Mouse (Mus musculus): ENCODE measurements around the gene Sox15.
A peak's percentile ranks its signal among the peaks of the same experiment; 100 is the strongest.
"Not testable (repeated sequence)": the region's sequence is repeated elsewhere in the genome, so short reads cannot be mapped to it uniquely, and the experiment has no call there.

Gene Sox15

DNA sequence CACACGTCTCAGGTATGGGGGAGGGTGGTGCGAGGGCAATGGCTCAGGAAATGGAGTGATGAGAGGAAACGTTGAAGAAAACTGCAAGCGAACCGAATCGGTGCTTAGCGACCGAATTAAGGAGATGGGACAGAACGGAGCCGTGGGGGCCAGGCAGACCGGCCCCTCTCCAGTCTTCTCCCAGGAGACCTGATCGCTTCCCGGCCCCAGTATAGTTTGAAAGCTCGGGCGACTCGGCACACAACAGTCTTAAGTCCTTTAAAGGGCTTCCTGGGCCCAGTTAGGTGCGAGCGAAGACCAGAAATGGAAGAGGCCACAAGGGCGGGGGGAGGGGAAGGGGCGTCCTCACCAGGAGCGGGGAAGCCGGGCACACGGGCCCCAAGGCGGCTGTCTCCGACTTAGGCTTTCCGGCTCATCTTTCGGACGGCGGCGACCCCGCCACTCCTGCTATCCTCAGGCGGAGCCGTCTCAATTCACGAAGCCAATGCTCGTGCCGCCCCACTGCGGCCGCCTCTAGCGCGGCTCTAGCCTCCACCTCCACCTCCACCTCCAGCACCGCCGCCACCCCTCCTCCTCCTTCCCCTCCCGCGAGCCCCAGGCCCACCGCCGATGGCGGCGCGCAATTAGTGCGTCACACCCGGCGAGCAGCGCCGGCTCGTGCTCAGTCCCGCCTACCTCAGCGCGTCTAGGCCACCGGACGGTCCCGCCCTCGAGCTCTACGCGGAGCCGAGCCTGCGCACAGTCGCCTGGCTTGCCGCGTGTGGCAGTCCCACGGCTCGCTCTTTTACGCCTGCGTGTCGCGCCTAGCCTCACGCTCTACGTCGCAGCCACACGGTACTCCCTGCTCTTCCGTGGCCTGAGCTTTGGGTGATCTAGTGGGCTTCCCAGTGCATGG lies 26.4 kb downstream of the Sox15 start, which contains the start of gene Senp3:
TSS of gene Senp3 (minus strand) at position 771 of the 895 bp plus-strand sequence.
- peak; percentile 95 to 96 for DNase-seq

DNA sequence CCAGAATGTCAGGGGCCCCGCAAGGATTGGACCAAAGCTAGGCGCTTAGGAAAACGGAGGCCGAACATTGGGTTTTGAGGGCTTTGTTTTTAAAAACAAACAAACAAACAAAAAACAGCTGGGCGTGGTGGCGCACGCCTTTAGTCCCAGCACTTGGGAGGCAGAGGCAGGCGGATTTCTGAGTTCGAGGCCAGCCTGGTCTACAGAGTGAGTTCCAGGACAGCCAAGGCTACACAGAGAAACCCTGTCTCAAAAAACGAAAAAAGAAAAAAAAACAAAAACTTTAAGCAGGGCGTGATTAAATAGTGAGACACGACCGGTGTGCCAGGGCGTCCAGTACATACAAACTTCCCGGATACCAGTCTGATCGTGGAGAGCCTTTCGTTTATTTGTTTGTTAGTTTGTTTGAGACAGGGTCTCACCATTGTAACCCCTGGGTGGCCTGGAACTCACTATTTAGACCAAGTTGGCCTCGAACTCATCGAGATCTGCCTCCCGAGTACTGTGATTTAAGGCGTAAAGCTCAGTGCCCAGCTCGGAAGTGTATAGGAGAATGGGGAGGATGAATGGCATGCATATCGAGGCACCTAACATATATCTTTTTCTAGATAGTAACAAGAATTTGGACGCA lies 27.2 kb downstream of the Sox15 start:
- DNase-seq, result no peak

DNA sequence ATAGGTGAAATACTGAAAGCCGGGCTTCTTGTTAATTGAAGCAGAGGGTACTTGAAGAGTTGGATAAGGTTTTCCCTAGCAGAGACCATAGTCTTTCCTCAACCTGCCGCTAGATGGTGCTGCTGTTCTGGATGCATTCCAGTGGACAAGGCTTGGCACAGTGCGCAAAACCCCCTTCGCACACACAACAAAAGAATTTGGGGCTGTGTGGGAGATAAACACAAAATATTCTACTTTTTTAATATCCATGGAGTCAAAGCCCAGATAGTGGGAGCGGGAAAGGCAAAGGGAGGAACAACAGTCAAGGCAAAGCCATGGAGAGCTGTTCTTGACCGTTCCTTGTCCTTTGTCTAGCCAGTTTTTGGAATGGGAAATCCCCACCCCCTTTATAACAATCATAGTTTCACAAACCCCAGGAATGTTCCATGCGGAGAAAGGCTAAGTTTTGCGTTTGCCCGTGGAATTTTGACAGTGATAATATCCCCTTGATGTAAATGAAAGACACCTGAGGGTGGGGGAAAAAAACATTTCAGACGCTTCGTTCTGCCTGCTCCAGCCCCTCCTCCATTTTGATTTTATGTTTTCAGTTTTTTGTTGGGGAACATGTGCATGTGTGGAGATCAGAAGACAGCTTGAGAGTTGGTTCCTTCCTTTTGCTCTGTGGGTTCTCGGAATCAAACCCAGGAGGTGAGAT lies 27.9 kb downstream of the Sox15 start:
- DNase-seq, result peak; percentile 57 to 71

DNA sequence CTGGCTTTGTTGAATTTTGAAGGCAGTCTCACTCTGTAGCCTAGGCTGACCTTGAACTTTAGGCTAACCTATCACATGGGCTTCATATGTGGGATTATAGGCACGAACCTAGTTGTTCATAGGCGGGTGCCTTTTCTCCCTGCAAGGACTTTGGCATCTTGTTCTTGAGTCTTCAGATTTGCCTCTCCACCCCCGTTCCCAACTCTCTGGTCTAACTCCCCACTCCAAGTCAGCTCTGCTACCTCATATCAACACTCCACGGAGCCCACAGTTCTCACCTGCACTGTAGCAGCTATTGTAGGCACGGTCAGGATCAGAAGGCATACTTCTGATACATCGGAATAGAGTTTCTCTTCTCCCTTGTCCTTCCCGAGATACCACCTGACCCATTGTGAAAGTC lies 28.5 kb downstream of the Sox15 start:
- no peak for DNase-seq

DNA sequence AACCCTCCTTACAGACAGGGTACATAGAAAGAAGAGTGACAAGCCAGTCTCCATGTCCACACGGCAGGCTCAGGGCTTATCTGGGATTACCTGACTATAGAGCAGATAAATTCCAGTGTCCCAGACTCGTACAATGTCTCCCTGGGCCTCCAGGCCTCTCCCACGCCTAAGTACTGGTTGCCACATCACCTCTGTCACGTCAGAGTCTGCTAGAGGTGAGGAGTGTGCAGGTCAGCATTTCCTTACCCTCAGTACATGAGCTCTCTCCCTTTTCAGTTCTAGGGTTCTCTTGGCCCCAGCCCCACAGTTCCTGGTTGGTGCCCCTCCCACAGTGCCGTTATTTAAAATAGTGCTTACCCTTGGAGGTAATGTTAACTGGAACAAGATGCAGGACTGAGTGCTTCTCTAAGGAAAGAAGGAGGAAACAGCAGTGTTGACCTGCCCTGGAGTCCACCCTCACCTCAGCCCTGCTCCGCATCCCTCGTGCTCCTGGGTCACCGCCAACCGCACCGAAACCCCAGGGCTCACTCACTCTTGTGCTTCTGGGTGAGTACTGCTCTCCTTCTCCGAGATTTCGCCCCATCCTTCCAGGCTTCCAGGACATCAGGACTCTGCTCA lies 29.1 kb downstream of the Sox15 start:
- DNase-seq, result no peak

DNA sequence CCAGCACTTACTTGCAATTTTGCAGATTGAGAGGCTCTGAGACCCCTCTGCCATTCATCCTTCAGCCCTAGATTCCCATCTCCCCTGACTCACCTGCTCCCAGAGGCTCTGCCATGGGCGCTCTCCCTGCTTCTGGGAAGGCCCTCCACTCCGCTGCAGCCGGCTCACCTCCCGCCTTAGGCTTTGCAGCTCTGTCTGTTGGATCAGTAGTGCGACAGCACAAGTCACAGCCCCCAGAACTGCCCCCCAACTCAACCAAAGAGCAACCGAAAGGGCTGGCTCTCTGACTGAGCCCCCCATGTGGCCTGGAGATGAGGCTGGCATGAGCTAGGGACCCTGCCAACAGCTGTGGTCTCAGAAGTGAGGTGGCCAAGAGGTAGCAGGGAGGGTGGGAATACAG lies 29.8 kb downstream of the Sox15 start:
- no peak for DNase-seq

DNA sequence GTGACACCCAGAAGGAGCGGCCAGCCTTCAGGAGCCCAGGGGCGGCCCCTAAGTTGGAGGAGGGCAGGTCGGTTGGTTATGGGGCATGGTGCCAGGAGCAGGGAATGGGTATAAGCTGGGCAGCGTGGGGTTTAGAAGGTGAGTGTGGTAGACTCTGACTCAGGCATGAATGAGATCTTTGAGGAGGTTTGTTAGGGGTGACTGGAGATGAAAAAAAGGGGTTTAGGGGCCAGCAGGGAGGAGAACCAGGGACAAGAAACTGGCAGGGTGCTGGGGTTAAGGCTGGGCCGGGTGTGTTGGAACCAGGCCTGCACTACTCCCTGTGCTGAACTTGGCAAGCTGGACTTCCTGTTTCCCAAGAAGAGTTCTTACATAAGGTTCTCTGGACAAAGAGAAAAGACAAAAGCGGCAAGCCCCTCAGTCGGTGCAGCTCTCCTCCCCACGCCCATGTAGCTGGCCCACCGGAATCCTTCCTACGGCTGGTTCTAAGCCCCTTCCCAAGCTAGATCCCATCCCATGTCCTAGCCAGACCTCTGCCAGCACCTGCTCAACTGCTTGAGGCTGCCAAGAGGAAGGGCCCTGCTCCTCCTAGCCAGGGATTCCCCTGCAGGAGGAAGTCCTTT lies 30.5 kb downstream of the Sox15 start, which contains the start of gene Tnfsf13:
TSS of gene Tnfsf13 (minus strand) at position 259 of the 623 bp plus-strand sequence.
- DNase-seq, result no peak

DNA sequence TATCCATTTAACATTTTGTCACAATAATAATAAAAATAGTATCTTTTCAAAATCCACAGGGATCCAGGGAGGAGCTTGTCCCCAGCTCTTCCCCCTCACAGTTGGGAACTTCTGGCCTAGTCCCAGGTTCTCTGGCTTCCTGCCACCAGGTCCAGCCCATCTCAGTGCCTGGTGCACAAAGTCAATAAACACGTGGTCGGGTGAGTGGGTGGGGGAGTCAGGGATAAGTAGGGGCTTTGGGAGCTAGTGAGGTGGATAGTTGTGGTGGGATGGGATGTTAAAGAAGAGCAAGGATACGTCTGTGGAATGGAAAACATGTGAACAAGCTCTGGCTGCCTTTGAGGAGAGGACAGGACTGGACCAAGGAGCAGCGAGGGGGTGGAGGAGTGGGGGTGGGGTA lies 31.3 kb downstream of the Sox15 start:
- no peak for DNase-seq

DNA sequence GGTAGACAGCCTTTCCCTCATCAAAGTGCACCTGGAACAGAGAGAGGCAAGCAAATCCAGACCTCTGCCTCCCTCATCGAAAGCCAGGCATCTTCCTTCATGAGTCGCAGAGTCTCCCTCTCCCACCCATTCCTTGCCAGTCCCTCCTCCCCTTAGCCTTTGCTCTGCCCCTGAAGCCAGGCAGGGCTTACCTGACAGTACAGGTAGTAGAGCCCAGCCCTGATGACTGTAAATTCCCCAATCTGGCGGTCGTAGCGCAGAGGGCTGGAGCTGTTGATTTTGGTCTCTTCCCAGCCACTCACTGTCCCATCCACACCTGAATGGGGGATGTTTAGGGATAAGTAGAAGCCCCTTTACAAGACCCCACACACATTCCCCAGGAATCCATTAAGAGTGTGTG lies 31.9 kb downstream of the Sox15 start:
- no peak for DNase-seq

DNA sequence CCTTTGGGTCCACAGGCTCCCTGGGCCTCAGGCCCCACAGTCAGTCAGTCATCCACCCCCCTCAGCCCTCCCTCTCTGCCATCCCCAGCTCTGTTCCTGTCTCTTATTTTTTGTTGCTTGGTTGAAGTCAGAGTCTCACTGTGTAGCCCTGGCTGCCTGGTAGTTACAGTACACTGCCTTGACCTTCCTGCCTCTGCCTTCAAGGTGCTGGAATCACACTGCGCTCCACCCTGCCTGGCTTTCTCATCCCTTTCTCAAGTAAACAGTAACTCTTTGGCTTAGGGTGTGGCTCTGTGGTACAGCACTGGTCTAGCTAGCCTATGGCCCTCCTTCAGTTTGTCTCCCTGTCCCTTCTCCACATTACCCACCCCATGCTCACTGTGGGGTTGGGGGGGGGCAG lies 34.8 kb downstream of the Sox15 start:
- no peak for DNase-seq

DNA sequence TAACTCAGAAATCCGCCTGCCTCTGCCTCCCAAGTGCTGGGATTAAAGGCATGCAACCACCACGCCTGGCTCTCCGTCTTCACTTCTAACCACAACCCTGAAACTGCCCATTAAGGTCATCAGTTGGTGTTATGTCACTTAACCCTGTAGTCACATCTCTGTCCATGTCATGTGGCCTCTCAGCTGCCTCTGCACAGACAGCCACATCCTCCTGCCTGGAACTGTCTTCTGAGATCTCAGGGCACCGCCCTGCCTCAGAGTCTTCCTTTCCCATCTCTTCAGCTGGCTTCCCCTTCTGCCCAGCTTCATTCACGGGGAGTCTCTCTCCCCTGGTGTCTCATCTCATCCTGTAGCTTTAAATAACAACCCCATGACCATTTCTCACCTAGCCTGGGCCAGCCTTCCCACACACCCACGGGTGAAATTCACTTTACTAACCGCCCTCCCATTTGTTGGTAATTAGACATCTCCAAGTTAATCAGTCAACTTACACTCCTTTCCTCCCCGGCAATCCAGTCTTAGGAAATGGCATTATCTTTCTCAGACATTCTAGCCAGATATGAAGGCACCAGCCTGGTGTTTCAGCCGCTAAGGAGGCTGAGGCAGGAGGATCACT lies 37.2 kb downstream of the Sox15 start:
- no peak for DNase-seq

DNA sequence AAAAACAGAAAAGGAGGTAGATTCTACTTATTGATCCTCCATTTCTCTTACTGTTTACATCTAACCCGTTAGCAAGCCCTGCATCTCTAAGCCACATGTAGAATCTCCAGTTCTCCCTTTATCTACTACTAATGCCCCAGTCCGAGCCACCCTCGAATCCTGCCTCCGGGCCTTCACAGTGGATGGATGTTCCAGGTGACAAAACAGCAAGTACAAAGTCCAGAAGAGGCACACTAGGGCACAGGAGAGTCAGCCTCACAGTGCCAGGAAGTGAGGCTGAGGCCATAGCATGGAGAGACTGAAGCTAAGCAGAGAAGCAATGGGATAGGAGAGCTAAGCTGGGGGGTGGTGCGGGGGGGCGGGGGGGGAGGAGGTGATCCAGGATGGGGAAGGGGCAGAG lies 37.7 kb downstream of the Sox15 start:
- no peak for DNase-seq

DNA sequence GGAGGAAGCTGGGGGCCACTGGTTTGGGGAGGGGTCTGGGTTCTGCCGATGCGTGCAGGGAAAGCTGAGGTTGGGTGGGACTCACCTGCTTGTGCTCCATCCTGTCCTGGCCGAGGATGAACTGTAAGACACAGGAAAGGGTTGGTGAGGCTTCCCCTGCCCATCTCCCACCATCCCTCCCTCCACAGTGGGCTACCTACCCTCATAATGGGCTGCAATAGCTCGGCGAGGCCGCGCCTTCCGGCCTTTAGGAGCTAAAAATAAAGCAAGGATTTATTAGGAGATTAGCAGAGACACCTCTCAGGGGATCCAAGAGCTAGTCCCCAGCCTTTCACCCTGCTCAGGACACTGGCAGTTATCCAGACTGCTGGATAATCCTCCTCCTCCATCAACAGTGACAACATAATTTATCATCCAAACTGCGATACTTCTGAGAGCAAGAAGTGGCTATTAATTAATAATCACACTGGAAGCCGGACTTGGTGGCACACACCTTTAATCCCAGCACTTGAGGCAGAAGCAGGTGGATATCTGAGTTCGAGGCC lies 38.4 kb downstream of the Sox15 start:
- no peak for DNase-seq

DNA sequence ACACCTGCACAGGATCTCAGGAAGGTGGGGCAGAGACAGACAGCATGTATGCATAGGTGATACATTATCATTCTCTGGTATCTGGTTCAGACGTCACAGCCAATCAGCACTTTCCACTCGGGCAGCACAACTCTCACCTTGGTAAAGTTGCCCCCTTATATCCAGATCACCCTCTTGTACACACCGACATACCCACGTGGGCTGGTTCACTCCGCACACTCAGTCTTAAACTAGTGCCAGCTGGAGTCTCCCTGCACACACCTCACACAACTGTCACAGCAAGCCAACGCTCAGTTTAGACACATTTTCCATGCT lies 39.9 kb downstream of the Sox15 start:
- no peak for DNase-seq

DNA sequence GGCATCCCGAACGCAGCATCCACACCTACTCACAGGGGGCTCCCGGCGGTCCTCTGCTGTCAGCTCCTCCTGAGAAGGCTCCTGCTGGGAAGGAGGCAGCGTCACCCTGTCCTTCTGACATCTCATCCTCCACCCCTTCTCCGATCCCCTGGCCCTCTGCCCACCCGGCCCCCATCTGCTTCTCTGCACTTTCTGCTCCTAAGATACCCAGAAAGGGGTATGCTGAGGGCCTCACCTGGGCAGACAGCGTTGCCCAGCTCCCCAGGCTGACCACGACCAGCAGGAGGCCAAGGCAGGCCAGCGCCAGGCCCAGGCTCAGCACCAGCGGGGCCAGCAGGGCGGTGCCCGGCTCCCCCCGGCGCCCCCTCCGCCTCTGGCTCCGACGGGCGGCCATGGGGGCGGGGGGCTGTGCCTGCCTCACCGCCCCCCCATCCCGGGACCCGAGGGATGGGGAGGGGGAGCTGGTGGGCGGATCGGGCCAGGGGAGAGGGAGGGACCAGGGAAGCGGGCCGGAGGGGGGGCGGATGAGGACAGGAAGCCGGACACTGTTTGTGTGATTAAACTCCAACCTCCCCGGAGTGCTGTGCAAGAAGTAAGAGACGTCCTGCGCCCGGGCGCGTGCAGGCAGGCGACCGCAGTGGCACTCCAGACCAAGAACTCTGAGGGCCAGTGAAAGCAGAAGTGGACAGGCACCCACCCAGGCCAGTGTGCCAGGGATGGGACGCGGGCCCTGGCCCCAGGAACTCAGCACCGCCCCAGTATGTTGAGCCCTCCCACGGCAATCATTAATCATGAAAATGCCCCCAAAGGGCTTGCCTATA lies 40.5 kb downstream of the Sox15 start, which contains the start of the genes Tnfsf12 and Tnfsfm13:
TSS of gene Tnfsf12 (minus strand) at position 489 of the 821 bp plus-strand sequence.
TSS of gene Tnfsfm13 (minus strand) at position 738 of the 821 bp plus-strand sequence.
- no peak for DNase-seq

DNA sequence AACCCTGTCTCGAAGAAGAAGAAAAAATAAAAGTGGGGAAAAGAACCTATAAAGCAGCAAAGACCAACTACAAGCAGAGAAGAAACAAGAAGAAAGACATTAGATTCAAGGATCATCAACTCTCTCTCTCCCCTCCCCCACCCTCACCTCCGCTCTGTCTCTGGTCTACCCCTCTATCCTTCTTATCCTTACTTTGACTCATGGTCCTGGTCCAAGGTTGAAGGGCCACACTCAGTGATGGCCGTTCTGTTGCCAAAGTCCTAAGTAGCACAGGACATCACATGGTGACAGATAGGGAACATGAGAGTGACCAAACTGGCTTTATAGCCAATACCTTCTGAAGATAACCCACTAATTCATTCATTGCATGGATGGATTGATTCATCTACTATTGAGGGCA lies 42.3 kb downstream of the Sox15 start:
- DNase-seq, result no peak

DNA sequence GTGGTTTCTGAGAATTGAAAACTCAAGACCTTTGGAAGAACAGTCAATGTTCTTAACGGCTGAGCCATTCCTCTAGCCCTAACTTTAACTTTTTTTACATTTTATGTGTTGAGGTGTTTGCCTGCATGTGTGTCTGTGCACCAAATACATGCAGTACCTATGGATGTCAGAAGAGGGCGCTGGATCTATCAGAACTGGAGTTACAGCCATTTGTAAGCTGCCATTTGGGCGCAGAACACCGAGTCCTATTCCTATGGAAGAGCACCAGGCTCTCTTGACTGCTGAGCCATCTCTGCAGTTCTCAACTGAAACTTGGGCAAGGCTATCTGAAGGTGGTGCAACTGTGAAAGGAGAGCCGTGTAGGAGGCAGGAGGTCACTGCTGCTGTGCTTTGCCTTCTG lies 43.5 kb downstream of the Sox15 start:
- no peak for DNase-seq

DNA sequence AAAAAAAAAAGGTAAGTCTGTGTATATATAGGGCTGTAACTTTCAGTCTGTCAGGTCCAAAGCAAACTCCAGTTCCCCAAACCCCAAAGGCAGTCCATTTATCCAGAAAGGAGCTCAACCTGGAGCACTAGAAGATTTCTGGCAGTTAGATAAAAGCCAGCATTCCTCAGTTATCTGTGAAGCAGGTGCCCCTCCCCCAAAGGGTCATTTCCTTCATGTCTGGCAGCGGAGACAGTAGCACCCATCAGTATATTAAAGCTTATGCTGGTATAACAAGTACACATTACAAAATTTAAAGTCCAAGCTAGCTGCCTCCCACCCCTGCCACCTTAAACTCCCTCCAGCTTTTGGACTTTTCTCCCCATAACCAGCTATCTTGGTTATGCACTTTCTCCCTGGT lies 44.5 kb downstream of the Sox15 start:
- no peak for DNase-seq

DNA sequence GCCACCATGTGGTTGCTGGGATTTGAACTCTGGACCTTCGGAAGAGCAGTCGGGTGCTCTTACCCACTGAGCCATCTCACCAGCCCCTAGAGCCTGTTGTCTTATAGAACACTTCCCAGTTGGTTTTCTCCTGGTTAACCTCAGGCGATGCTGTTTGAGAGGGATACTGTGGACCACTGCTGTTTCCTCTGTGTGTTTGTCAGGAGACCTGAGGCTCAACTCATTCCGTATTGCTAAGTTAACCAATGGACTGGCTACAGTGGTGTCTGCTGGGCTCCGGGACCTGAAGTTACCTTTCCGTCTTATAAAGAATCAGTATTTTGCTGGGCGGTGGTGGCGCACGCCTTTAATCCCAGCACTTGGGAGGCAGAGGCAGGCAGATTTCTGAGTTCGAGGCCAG lies 47.8 kb downstream of the Sox15 start:
- not testable (repeated sequence) for DNase-seq

DNA sequence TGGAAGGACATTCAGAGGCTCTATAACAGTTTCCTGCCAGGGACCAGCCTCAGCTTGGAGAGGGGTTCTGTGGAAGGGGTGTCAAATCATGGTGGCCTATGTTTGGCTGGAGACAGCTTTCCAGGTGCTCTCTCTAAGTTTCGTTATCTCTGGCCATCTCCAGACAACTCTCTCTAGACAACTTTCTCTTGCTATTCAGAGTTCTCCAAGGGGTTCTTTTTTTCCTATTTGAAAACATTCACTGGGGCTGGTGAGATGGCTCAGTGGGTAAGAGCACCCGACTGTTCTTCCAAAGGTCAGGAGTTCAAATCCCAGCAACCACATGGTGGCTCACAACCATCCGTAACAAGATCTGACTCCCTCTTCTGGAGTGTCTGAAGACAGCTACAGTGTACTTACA lies 48.3 kb downstream of the Sox15 start:
- not testable (repeated sequence) for DNase-seq

Data from thymus, adult 18-20 months (tissue).